Mouse (Mus musculus) G1E (cell line): ENCODE data around the gene Gm17617. TPM values are rescaled to one million over a fixed set of nuclear protein-coding genes. Genes with fewer than 3 reads are reported as not detected.

Source experiments
- ATAC-seq: 2 replicates; pipeline ENCODE4 v1.8.0; 2016; ENCODE audit warnings: mild to moderate bottlenecking; ENCODE audit not compliant: insufficient number of reproducible peaks, poor library complexity, low FRiP score, severe bottlenecking; ENCODE audit errors: extremely low read depth
- DNase-seq: peaks from one replicate; pipeline ENCODE4 v3.0.0; 2012; ENCODE audit warnings: low spot score
- H3K27me3 ChIP-seq: 2 replicates; pipeline ENCODE4 v1.6.1; 2012; ENCODE audit warnings: mild to moderate bottlenecking, low read length, inconsistent platforms; ENCODE audit not compliant: insufficient read depth
- H3K36me3 ChIP-seq: replicated peaks from 2 replicates; pipeline ENCODE3; 2012; ENCODE audit warnings: mild to moderate bottlenecking, inconsistent platforms
- H3K4me1 ChIP-seq: 2 replicates; pipeline ENCODE4 v1.6.1; 2012; ENCODE audit warnings: low read depth, low read length, inconsistent platforms, mixed read lengths; ENCODE audit not compliant: insufficient read depth
- H3K4me3 ChIP-seq: 2 replicates; pipeline ENCODE4 v1.5.1; 2012; ENCODE audit warnings: low read depth, mild to moderate bottlenecking, inconsistent platforms, low read length, moderate library complexity, mixed read lengths
- H3K9me3 ChIP-seq: replicated peaks from 2 replicates; pipeline ENCODE4 v1.6.1; 2012; ENCODE audit warnings: inconsistent platforms
- CTCF ChIP-seq: IDR thresholded peaks from 2 replicates; pipeline ENCODE4 v1.5.1; 2012; ENCODE audit warnings: low read depth, low read length, inconsistent platforms, mixed read lengths
- GATA1 ChIP-seq: IDR thresholded peaks from 2 replicates; pipeline ENCODE4 v1.6.1; 2012; ENCODE audit warnings: borderline replicate concordance, low read length, inconsistent platforms, mixed read lengths
- GATA2 ChIP-seq: IDR thresholded peaks from 2 replicates; pipeline ENCODE4 v1.6.1; 2012; ENCODE audit warnings: low read depth, low read length, inconsistent platforms, borderline replicate concordance
- POLR2AphosphoS5 ChIP-seq: IDR thresholded peaks from 2 replicates; pipeline ENCODE4 v1.6.1; 2012; ENCODE audit warnings: low read depth, low read length, inconsistent platforms; ENCODE audit not compliant: insufficient replicate concordance
- TAL1 ChIP-seq: conservative IDR thresholded peaks from 2 replicates; pipeline ENCODE4 v1.6.1; 2012; ENCODE audit warnings: low read depth, low read length, inconsistent platforms, mixed read lengths
- polyA plus RNA-seq: library from polyadenylated mRNA; stranded (reverse); fragments of >175 nt; gene quantifications from 2 replicates; pipeline ENCODE4 v1.2.3, GENCODE M21; 2012
- total RNA-seq, 2 experiments: library from RNA; stranded (forward) in 1 of 2; stranded (reverse) in 1 of 2; fragments of 200-1000 nt in 1 of 2; fragments of >200 nt in 1 of 2; fragmentation: Nextera tagmentation in 1 of 2; gene quantifications; 2 replicates each; pipeline ENCODE4 v1.2.3; 2014 to 2017

Gene Gm17617
- total RNA-seq (2014; fragmentation: Nextera tagmentation) (not detected in 2 replicates), total RNA-seq (2017) (not detected in 2 replicates), polyA plus RNA-seq (not detected in 2 replicates)

GRCm38 (mm10) chr13:55133448-55133847, at the start of gene Gm17617:
Gene Gm17617, minus strand, starts transcription at chr13:55133548.
- ATAC-seq (no peak), DNase-seq (no peak)
- Histone ChIP-seq H3K36me3 (peaks cover 61% of the 10 kb centered on the region), H3K27me3 (no peaks in the 10 kb centered on the region), H3K4me1 (no peaks in the 10 kb centered on the region), H3K4me3 (no peak within 1 kb of the TSS), H3K9me3 (no peaks in the 10 kb centered on the region)
- no peak for TF ChIP-seq CTCF
- TF ChIP-seq GATA1, result no peak
- no peak for TF ChIP-seq GATA2
- TF ChIP-seq TAL1, result no peak
- no peak for TF ChIP-seq POLR2AphosphoS5

DNA sequence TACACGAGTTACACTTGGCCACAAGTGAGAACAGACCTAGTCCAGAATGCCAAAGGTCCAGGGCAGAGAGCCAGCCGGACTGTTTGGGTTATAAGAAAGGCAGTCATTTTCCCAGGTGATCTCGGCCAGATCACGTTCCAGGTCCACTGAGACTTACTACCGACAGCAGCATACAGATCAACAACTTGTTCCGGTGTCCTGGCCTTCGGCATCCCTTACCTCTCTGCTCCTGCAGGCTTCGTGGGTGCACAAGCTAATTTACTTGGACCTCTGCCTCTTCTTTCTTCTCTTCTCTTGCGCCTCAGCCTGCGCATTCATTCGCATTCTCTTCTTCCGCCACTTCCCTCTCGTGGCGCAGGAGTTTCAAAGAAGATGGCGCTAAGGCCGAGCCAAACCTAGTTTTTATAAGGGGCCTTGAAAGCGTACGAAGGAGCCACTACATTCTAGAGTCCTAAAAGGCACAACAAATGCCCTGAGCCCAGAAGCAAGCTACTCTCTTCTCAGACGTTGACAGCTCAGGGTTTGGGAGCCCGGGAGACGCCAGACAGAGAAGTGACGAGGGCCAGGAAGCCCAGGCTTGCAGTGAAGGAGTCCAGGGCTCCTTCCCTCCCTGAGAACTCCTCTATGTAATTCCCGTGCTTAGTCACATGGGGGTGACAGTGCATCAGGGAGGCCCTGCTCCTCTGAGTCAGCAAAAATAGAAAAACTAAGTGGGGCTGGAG, 49.0 kb upstream of the Gm17617 start:
- Histone ChIP-seq H3K4me1 (peaks cover 20% of the 10 kb centered on the region), H3K9me3 (no peaks in the 10 kb centered on the region), H3K27me3 (no peaks in the 10 kb centered on the region), H3K36me3 (peaks cover 12% of the 10 kb centered on the region), H3K4me3 (peak overlapping the region; percentile 36; the same call in 1 of the 2 replicates)
- ATAC-seq (peak; percentile 78), DNase-seq (peak; percentile 47)
- TF ChIP-seq GATA2 (no peak), CTCF (no peak), POLR2AphosphoS5 (no peak), TAL1 (no peak), GATA1 (no peak)

DNA sequence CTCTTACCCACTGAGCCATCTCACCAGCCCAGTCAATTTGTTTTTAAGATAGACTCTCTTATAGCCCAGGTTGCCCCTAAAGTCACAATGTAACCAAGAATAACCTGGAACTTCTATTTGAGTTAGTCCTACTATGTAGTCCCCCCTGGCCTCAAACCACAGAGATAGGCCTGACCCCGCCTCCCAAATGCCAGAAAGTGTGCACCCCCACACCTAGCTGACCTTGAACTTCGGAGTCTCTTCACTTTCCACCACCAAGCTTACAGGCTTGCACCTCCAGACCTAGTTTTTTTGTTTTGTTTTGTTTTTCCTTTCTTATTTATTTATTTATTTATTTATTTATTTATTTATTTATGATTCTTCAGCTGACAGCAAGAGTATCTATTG, 48.4 kb upstream of the Gm17617 start:
- TF ChIP-seq GATA1, result no peak
- no peak for TF ChIP-seq GATA2
- no peak for TF ChIP-seq POLR2AphosphoS5
- TF ChIP-seq TAL1, result no peak
- no peak for TF ChIP-seq CTCF
- ATAC-seq, result no peak

DNA sequence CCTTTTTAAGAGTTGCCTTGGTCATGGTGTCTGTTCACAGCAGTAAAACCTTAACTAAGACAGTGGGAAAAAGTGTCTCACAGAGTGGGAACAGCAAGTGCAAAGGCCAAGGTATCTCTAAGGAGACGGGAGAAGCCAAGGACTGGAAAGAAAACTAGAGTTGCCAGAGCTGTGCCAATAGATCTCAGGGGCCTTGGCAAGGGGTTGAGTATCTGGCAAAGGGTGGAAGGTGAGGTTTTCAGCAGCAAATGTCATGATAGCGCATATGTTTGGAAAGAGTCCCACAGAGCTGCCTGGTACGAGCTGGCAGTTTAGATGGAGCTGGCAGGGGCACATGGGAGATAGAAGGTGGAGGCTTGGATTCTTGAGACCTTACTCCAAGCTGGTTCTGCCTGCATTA, 46.2 kb upstream of the Gm17617 start:
- DNase-seq (no peak), ATAC-seq (no peak)

More for the DNA sequence above, 48.4 kb upstream of the Gm17617 start:
- DNase-seq, result no peak
- Histone ChIP-seq H3K4me1 (peaks cover 20% of the 10 kb centered on the region), H3K9me3 (no peaks in the 10 kb centered on the region), H3K27me3 (no peaks in the 10 kb centered on the region), H3K36me3 (peaks cover 12% of the 10 kb centered on the region), H3K4me3 (no peak overlapping the region)

DNA sequence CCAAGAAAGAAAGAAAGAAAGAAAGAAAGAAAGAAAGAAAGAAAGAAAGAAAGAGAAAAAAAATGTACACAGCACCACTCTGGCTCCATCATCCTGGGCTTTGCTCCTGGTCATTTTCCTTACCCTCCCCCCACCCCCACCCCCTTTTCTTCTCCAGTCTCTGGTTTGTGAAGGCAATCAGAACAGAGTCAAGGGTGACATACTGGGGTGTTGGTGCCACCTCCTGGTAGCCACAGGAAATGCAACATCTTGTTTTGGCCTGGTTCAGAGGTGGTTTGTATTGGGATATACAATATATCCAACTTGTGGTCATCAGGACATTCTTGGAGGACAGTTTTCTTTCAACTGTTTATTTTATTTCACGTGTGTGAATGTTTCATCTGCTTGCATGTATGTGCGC, 45.2 kb upstream of the Gm17617 start:
- H3K9me3 ChIP-seq, result no peaks in the 10 kb centered on the region
- peaks cover 19% of the 10 kb centered on the region for H3K4me1 ChIP-seq
- peaks cover 12% of the 10 kb centered on the region for H3K36me3 ChIP-seq
- no peak for TF ChIP-seq GATA1
- TF ChIP-seq TAL1, result no peak
- peak; percentile 81 for TF ChIP-seq CTCF
- TF ChIP-seq POLR2AphosphoS5, result no peak
- TF ChIP-seq GATA2, result no peak
- DNase-seq (peak; percentile 43), ATAC-seq (no peak)
- no peak overlapping the region for H3K4me3 ChIP-seq
- peaks cover 10% of the 10 kb centered on the region for H3K27me3 ChIP-seq

More for the DNA sequence above, 46.2 kb upstream of the Gm17617 start:
- Histone ChIP-seq H3K4me3 (no peak overlapping the region), H3K36me3 (peaks cover 12% of the 10 kb centered on the region), H3K27me3 (peaks cover 2% of the 10 kb centered on the region), H3K9me3 (no peaks in the 10 kb centered on the region), H3K4me1 (peaks cover 20% of the 10 kb centered on the region)
- TF ChIP-seq GATA2 (no peak), CTCF (no peak), TAL1 (no peak), GATA1 (no peak), POLR2AphosphoS5 (no peak)

DNA sequence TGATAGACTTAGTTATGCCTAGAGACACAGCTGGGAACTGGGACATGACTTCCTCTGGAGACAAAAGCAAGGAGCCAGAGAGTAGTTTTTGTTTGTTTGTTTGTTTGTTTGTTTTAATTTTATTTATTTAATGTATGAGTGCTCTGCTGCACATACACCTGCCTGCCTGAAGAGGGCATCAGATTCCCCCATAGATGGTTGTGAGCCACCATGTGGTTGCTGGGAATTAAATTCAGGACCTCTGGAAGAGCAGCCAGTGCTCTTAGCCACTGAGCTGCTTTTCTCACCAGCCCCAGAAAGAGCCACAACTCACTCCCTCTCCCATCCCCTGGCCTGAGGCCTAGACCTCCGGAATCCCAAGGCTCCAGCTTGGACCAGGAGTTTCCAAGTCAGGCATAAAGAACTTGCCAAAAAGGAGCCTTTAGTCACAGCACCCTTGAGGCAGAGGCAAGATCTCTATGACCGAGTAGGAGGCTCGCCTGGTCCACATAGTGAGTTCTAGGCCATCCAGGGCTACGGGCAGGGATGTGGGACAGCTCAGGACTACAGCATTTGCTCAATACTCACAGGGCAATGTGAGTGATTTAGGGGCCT, 44.7 kb upstream of the Gm17617 start:
- H3K27me3 ChIP-seq, result peaks cover 10% of the 10 kb centered on the region
- peaks cover 16% of the 10 kb centered on the region for H3K4me1 ChIP-seq
- DNase-seq (no peak), ATAC-seq (no peak)
- no peaks in the 10 kb centered on the region for H3K9me3 ChIP-seq
- H3K36me3 ChIP-seq, result peaks cover 9% of the 10 kb centered on the region
- TF ChIP-seq CTCF (no peak), GATA1 (no peak), TAL1 (no peak), GATA2 (no peak), POLR2AphosphoS5 (no peak)
- no peak overlapping the region for H3K4me3 ChIP-seq
